Mouse (Mus musculus): ENCODE measurements around the gene Pan2.
"Not testable (repeated sequence)": the region's sequence is repeated elsewhere in the genome, so short reads cannot be mapped to it uniquely, and the experiment has no call there.

Pan2 gene

GRCm38 (mm10) chr10:128283604-128284579 is 19.2 kb upstream of the Pan2 start:
- peak; percentile 58 for DNase-seq (ENCODE audit: low read depth, low spot score)

GRCm38 (mm10) chr10:128290594-128290993 is 12.5 kb upstream of the Pan2 start:
- not testable (repeated sequence) for DNase-seq (ENCODE audit: low read depth, low spot score)

- DNase-seq (ENCODE audit: low read depth, low spot score): no peak
Observed at GRCm38 (mm10) chr10:128296370-128297090, 6.6 kb upstream of the Pan2 start.

- no peak for DNase-seq (ENCODE audit: low read depth, low spot score)
Observed at GRCm38 (mm10) chr10:128297221-128297620, 5.9 kb upstream of the Pan2 start.

GRCm38 (mm10) chr10:128297622-128298021 is 5.5 kb upstream of the Pan2 start:
- DNase-seq (ENCODE audit: low read depth, low spot score): no peak

- DNase-seq (ENCODE audit: low read depth, low spot score): no peak
Observed at GRCm38 (mm10) chr10:128298243-128298642, 4.9 kb upstream of the Pan2 start.

- no peak for DNase-seq (ENCODE audit: low read depth, low spot score)
Observed at GRCm38 (mm10) chr10:128298702-128299171, 4.4 kb upstream of the Pan2 start, which contains the start of gene Il23a. Gene Il23a (minus strand): TSS chr10:128298752.

GRCm38 (mm10) chr10:128302357-128302756 is 778 bp upstream of the Pan2 start:
- DNase-seq (ENCODE audit: low read depth, low spot score): no peak

GRCm38 (mm10) chr10:128302785-128303125 is 380 bp upstream of the Pan2 start:
- DNase-seq (ENCODE audit: low read depth, low spot score): no peak

- no peak for DNase-seq (ENCODE audit: low read depth, low spot score)
Observed at GRCm38 (mm10) chr10:128309654-128310053, 6.5 kb downstream of the Pan2 start.

GRCm38 (mm10) chr10:128310177-128310576 is 7.0 kb downstream of the Pan2 start:
- no peak for DNase-seq (ENCODE audit: low read depth, low spot score)

GRCm38 (mm10) chr10:128310902-128311301 is 7.8 kb downstream of the Pan2 start:
- no peak for DNase-seq (ENCODE audit: low read depth, low spot score)

- no peak for DNase-seq (ENCODE audit: low read depth, low spot score)
Observed at GRCm38 (mm10) chr10:128315578-128315977, 12.4 kb downstream of the Pan2 start.

GRCm38 (mm10) chr10:128321641-128322040 is 18.5 kb downstream of the Pan2 start:
- DNase-seq (ENCODE audit: low read depth, low spot score): no peak

GRCm38 (mm10) chr10:128322141-128323108 is 19.3 kb downstream of the Pan2 start, which contains the start of gene Cnpy2:
Gene Cnpy2 (plus strand): TSS chr10:128322459.
- DNase-seq (ENCODE audit: low read depth, low spot score): peak; percentile 91

- no peak for DNase-seq (ENCODE audit: low read depth, low spot score)
Observed at GRCm38 (mm10) chr10:128323516-128323915, 20.4 kb downstream of the Pan2 start.

GRCm38 (mm10) chr10:128326825-128327224 is 23.7 kb downstream of the Pan2 start:
- DNase-seq (ENCODE audit: low read depth, low spot score): no peak

GRCm38 (mm10) chr10:128327610-128328009 is 24.5 kb downstream of the Pan2 start:
- no peak for DNase-seq (ENCODE audit: low read depth, low spot score)

- DNase-seq (ENCODE audit: low read depth, low spot score): not testable (repeated sequence)
Observed at GRCm38 (mm10) chr10:128332358-128333249, 29.5 kb downstream of the Pan2 start.

GRCm38 (mm10) chr10:128335582-128335981 is 32.4 kb downstream of the Pan2 start:
- DNase-seq (ENCODE audit: low read depth, low spot score): no peak

All from WW6 (cell line).